Mouse (Mus musculus) right cerebral cortex, postnatal 14 days (tissue): ENCODE measurements around the gene Tomm40.
A peak's percentile ranks its signal among the peaks of the same experiment; 100 is the strongest.

Source experiments
- DNase-seq: peaks from one replicate; pipeline ENCODE4 v3.0.0; 2022

Gene Tomm40

DNA sequence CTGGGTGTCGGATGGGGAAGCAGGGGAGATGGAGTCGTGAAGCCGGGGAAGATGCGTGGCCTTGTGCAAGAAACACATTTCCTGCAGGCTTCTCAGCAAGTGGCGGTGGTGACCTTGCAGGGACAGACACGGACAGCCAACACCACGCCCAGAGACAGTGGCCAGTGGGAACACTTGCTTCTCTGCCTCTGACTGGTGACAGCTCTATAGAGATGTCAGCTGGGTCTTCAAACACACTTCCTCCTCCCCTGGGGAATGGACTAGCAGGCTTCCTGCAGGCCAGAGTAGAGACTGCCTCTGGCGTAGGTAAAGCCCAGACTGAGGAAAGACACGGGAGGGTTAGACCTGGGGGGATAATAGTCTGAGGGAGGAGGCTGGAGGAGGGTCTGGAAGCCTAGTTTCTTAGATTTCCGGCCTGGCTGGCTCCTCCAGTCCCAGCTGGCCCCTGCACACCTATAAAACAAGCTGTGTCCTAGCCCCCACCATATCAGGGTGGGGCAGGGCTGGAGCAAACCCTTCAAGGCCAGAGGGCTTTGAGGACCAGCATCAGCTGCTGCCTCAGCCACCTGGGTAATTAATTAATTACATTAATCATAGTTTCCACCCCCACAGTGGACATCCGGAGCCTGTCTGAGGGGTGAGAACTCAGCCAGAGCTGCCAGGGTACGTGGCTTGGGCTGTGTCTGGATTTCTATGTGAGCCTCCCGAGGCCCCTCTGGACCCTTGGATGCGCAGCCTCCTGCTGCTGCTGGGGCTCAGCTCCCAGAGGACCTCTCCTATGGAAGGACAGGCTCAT is 29.6 kb upstream of the Tomm40 start:
- DNase-seq = no peak

DNA sequence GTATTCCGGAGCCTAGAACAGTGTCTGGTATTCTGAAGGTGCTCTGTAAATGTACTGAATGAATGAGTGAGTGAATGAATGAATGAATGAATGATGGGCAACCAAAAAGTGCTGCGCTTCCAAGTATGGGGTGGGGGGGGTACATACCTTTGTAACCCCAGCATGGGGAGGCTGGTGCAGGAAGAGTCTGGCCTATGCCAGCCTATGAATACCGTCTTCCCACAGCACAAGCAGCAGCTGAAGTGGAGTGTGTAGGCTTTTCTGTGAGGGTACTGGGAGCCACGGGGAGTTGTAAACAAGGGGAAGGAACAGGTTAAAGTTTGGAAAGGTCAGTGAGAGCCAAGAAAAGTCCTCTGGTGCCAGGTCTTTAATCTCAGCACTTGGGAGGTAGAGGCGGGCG is 28.6 kb upstream of the Tomm40 start:
- no peak for DNase-seq

DNA sequence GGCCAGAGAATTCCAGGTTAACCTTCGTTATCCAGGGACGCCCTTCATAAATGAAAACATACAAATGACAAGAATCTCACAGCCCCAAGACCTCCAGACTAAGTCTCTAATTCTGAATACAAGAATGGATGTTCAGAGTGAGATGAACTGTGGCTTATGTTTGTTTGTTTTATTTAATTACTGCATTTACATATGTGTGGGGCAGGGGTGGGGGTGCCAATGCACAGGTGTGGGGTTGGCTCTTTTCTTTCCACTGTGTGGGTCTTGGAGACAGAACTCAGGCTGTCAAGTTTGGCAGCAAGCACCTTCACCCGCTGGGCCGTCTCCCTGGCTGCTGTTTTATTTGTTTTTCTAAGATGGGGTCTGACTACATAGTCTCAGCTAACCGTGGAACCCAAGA is 27.2 kb upstream of the Tomm40 start:
- DNase-seq = no peak

DNA sequence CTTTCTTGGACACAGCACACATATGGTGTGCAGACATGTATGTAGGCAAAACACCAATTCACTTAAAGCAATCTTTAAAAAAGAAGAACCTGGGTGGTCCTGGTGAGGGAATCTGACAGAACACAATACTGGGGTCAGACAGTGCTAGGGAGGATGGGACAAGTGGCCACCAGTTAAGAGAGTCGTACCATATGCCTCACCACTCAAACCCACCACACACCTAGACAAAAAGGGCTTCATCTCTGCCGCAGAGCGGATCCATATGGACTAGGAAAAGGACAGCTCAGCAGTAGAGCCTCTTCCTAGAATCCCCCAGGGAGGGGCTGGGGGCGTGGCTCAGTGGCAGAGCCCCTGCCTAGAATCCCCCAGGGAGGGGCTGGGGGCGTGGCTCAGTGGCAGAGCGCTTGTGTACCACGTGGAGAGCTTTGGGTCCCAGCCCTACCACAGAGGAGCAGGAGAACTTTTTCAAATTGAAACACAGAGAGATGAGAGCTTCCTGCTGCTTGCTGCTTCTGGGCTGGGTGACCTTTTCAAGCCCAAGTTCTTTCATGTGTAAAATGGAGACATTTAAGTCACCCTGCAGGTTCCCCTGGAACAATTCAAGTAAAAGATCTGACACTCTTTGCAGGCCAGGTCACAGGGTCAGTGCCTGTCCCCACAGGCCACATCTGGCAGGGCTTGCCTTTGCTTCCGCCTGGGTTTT is 26.2 kb upstream of the Tomm40 start:
- DNase-seq = no peak

DNA sequence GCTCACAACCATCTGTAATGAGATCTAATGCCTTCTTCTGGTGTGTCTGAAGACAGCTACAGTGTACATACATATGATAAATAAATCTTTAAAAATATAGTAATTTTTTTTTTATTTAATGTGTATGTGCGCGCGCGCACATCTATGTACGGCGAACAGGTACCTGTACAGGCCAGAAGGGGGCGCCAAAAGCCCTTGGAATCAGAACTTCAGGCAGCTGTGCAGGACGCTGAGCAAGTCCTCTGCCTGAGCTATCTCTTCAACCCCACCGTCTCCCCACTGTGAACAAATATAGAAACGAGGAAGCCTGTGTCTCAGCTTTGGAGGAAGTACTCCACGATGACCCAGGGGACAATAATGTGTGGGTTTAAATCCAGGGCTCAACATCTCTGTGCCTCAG is 25.0 kb upstream of the Tomm40 start:
- peak; percentile 32 for DNase-seq

DNA sequence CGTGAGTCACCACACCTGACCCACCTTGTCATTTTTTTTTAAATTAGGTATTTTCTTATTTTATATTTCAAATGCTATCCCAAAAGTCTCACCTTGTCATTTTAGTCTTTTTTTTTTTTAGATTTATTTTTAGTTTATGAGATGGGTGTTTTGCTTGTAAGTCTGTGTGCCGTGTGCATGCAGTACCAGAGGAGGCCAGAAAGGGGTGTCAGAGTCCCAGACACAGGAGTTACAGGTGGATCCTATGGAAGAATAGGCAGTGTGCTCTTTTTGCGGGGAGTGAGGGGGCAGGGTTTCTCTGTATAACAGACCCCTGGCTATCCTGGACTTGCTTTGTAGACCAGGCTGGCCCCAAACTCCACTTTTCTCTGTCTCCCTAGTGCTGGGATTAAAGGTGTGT is 23.5 kb upstream of the Tomm40 start:
- DNase-seq = no peak

DNA sequence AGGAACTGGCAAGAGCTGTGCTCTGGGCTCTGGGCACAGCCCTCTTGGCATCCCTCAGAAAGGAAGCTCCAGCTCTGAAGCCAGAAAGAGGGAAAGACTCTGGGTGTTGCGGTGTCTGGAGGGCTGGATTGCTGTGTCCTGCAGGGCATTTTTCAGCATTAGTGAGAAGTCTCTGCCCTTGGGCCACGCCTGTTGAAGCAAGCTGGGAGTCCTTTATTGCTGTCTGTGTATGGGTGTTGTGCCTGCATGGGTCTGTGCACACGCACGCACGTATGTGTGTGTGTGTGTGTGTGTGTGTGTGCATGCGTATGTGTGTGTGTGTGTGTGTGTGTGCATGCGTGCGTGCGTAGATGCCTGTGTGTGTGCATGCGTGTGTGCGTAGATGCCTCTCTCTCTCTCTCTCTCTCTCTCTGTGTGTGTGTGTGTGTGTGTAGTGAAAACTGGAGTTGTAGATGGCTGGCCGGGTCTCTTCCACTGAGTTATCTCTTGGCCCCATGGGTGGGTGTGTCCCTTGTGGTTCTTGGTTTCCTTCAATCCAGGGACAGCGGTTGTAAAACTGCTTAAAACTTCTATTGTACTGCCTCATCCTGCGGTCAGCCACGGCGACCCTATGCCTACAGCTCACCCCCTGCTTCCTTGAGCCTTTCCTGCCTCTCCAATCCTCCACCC is 21.3 kb upstream of the Tomm40 start:
- no peak for DNase-seq

DNA sequence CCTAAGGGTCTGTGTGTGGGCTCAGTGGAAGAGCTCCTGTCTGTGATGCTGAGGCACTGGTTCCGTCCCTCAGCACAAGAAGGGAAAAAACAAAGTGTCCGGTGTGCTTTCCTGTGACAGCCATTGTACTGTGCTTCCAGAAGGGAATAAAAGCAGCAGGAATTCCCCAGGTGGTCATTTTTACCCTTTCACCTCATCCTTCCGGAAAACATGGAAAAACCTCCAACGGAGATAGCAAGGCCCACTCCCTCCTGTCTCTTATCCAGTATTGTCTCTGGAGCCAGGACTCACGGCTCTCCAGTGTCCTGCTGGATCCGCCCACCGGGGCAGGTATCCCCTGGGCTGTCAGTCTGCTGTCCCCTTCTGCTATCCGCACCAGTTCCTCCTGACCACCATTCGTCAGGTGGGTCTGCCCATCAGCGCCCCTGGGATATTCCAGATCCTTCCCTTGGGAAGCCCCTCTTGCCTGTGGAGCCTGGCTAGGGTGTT is 19.0 kb upstream of the Tomm40 start:
- no peak for DNase-seq

DNA sequence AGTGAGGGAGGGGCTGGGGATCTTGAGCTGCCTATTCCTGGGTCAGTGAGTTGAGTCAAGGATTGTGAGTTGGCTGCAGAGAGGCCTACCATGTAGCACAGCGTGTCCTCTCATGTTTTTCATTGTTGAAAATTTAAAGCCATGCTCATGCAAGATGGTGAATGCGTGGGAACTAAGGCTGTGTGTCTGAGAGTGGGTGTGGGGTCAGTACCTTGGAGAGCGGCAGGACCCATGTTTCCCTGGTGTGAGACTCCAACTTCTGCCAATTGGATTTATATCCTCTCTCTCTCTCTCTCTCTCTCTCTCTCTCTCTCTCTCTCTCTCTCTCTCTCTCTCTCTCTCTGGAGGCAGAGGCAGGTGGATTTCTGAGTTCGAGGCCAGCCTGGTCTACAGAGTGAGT is 11.3 kb upstream of the Tomm40 start:
- DNase-seq = no peak

DNA sequence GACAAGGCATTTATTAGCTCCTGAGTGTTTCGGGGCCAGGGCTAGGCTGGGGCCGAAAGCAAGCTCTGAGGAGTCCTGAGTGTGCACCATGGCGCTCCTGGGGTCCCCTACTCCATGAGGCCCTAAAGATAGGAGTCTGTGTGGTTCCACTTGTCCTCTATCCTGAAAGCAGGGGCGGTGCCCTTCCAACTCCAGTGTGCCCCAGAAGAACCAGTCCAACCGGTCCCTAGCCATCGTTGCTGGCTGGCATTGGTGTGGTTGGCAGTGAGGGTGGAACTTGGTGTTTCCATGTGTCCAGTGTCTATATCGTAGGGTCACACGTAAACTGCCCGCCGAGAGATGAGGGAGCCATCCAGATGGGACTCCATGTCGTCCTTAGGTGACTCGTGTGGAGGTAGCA is 8.9 kb upstream of the Tomm40 start:
- DNase-seq = no peak

DNA sequence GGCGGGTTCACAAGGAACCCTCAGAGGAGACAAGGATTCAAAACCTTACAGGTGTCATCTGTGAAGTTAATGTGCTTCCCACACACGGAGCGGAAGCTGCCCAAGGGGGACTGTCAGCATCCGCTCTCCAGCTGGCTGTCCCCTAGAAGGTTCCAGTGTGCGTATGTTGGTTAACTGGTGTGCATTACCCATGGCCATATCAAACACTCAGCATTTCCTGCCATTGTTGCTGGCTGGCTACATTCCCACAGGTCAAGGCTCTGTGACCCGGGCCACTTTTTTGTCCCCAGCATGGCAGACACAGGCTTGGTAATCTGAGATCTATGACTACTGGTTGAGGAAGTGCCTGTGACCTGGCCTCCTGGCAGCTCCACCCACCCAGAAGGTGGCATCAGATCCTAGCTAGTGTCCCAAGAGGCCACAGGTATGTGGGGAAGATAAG is 7.5 kb upstream of the Tomm40 start:
- DNase-seq = no peak

DNA sequence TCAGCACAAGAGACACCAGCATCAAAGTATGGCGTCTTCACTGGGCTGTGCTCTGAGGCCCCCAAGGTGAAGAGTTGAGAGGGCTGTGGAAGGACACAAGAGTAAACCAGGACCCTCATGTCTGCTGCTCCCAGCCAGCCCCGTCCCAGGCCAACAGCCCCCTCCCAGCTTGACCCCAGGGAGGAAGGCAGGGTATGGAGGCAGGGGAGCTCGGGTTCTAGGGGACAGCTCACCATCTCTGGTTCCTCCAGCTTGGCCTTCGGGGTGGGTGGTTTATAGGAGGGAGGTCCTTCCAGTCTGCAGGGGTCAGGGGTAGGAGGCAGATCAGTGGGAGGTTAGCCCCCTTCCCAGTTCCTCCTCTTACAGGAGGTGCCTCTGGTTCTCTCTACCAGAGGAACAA is 4.0 kb upstream of the Tomm40 start:
- DNase-seq = no peak

DNA sequence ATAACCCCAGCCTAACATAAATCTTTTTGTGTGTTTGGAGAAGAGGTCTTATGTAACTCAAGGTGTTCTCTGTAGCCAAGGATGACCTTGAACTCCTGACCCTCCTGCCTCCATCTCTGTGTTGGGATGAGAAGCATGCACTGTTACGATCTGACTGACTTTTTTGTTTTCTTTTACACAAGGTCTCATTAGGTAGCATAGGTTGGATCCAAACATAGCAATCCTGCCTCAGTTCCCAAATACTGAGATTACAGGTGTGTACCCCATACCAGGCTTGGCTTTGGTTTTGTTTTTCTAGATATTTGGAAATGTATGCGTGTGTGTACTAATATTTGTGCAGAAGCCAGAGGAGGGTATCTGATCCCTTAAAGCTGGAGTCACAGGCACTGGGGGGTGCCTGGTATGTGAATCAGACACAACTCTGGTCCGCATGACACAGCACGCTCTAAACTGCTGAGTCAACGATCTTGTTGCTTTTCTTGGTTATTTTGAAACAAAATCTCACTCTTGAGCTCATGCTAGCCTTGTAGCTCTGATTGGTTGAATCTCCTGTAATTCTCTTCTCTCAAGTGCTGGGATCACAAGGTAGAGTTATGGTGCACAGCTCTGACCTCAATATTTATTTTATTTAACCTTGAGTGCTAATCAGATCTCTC is 3.2 kb upstream of the Tomm40 start:
- no peak for DNase-seq

DNA sequence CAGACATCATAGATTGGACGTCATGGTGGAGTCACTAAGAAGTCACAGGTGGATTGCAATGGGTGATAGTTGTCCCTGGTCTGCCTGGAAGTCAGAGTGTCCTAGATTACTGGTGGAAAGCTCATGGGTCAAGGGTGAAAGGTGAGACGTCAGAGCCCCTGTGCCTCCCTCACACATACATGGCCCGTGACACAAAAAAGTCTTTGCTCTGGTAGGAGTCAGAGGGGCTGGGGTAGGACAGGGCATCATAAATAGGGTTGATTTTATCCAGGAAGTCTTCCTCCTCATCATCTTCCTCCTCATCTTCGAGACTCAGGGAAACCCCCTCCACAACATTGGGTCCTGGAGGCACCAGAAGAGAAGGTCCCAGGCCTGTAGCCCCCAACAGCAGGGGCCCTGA is 2.1 kb upstream of the Tomm40 start:
- DNase-seq = no peak

DNA sequence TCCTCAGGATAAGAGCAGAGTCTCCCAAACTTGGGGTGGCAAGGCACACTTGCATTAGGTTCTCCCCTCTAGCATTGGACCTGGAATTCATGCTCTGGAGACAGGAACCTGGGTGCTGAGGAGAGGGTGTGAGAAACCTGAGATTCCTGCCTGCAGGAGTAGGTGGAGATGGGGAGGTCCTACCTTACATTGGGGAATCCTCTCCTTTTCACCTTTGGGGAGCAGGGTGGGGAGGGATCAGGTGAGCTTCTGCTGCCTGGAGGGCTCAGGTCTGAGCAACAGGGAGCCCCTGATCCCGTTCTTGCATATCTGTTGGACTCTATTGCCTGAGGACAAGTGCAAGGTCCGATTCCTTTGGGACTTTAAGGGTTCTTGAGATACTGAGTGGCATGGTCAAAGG is 1.6 kb upstream of the Tomm40 start:
- no peak for DNase-seq

DNA sequence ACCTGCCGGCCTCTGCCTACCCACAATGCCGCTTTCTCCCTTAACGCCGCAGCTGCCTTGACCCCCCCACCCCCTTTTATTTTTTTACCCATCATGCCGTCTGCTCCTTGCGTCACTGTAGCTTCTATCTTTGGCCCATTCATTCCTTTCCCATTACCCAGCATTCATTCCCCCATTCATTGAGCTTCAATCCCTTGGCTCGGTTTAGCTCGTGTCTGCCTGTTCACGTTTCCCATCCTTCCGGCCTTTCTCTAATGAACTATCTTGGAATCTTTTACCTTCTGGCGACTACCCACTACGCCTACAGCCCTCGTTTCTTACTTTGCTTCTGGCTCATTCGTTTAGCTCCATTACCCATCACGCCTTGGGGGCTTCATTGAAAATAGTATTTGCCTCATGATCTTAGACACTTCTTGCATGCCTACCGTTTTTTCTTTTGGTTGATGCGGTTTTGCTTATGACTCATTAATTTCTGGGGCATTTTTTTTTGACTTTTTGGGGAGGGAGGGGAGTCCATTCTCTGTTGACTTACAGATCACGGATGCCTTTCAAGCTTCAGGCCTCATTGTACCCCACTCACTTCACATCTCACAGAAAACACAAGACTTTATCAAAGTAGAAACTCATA is 931 bp upstream of the Tomm40 start:
- no peak for DNase-seq

DNA sequence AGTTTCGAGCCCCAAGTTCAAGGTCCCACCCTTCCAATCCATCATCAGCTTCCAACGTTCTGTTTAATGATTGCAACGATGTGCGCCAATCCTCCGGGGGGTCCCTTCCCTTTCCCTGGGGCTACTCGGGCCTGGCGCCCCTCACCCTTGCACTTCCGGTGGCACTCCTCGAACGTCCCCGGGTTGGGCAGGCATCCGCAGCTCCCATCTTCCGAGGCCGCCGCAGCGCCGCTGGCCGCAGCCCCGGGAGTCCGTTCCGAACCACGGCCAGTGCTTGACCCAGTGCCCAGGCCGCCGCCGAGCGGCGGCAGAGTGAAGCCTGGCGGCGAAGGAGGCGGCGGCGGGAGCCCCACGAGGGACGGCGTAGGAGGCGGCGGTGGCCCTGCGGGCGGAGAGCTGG is 402 bp downstream of the Tomm40 start:
- no peak for DNase-seq

DNA sequence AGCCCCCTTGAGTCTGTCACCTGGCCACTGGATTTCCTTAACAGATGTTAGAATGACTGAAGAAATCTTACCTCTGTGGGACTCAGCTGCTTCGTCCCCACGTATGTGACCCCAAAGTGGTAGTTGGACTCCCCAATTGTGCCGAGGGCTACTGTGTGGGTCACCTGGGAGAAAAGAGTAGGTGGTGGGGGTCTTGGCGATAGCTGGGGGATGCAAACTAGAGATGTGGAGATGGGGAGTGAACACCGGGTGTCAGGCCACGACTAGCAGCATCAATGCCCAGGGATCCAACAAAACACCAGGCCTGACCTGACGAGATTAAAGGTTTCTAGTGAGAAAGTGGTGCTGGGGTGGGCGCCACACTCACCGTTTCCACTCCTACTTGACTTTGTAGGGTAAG is 1.6 kb downstream of the Tomm40 start:
- DNase-seq = no peak

DNA sequence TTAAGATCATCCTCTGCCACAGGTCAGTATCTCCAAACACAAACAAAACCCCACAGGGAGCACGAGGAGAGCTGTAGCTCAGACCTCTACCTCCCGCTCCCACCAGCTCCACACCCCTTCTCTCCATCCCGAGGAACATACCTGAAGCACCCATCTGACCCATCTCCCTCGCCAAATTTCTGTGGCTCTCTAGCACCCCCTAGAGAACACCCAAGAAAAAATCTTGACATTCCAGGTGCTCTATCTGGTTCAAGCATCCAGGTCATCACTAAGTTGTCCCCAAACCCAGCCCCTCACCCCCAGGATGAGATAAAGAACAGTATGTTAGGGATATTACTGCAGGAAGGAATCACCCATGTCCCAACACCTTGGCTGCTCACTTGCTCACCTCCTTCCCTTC is 2.0 kb downstream of the Tomm40 start:
- no peak for DNase-seq

DNA sequence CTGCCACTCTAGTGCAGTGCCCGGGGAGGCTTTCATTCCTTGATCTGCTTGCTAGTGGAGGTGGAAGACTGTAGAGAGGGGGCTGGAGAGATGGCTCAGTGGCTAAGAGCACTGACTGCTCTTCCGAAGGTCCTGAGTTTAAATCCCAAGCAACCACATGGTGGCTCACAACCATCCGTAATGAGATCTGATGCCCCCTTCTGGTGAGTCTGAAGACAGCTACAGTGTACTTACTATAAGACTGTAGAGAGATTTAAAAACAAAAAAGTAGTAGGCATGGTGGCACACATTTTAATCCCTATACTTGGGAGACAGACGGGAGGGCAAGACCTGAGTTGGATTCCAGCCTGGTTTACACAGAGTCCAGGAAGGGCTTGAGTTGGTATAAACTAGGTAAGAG is 2.8 kb downstream of the Tomm40 start:
- no peak for DNase-seq

DNA sequence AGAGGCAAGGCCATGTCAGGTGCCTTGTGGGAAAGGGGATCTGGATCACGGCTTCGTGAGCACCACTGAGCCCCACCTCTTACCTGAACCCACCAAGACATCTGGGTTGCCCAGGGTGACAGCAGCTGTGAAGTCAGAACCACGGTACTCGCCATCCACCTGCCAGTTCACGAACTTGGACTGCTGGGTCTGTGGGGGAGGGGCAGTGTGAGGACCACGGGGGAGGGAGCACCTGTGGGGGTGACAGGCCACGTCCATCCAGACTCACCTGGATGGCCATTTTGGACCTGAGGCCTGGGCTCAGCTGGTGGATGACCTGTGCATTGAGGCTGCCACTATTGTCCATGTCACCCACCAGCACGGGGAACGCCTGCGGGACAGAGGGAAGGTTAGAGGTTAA is 4.6 kb downstream of the Tomm40 start:
- no peak for DNase-seq

DNA sequence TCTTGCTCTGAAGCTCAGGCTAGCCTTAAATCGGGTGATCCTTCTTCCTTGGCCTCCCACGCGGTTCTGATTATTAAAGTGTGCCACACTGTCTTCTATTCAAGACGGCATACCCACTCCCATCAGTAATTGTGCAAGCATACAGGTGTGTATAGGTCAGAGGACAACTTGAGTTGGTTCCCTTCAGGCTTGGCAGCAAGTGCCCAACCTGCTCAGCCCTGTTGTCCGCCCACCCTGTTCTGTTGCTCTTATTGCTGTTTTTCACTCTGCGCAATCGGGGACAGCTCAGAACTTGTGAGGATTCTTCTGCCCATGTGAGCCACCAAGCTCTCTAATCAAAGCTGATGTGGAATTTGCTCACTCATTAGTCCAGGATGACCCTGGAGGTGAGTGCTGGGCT is 10.0 kb downstream of the Tomm40 start:
- DNase-seq = no peak

DNA sequence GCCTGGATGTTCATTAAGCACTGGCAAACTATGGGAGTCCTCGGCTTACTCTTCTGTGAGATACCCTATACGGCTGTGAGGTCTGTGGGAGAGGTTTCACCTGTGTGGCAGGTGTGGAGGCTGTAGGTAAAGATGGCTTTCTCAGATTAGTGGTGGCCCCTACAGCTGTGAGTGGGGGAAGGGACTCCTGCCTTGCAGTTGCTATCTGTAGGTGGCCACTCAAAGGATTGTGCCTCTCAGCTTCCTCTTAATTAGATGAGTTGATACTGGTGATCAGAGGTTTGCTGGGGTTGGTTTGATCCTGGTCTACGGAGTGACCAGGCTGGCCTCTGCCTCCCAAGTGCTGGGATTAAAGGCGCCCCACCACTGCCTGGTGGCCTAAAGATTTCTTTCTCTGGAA is 10.8 kb downstream of the Tomm40 start:
- no peak for DNase-seq
